11 mouse cellular contexts compared by ENCODE assay signal in genomic region chr10:111583744-111584152, GRCm38 (mm10).
A peak's percentile ranks its signal among the peaks of the same experiment; 100 is the strongest.
DNase-seq lines count a peak whose midpoint lies in the region; ATAC-seq and TF ChIP-seq lines count a peak whose summit lies in the region.
"Had no signal": no experiment of that assay in that cellular context is flagged by ENCODE, and none has a peak within 500 bp of the region (broad histone marks: within the 10 kb centered on the region; RNA-seq: fewer than 3 reads in every experiment).

No protein-coding gene starts in this region.

- in situ Hi-C loops in ES-E14 (cut with MboI; ENCODE audit: low sequenced_read_pairs in 2 of 2, unreplicated experiment in 2 of 2): no loop called here

- H3K36me3 ChIP-seq in heart, embryonic 12.5 days: no peaks in the 10 kb centered on the region
- no peaks in the 10 kb centered on the region for H3K36me3 ChIP-seq in ES-E14 (ENCODE audit: control insufficient read depth, insufficient read depth, low read length, poor library complexity, severe bottlenecking)
- H3K36me3 ChIP-seq in liver, embryonic 15.5 days (replicated peaks): no peaks in the 10 kb centered on the region
- H3K36me3 ChIP-seq in hindbrain, embryonic 12.5 days: no peaks in the 10 kb centered on the region
- no peaks in the 10 kb centered on the region for H3K36me3 ChIP-seq in neural tube, embryonic 15.5 days
- H3K36me3 ChIP-seq: embryonic facial prominence, embryonic 15.5 days; midbrain, embryonic 10.5 days had no signal

- H3K4me2 ChIP-seq in heart, embryonic 12.5 days: no peak overlapping the region
- 0 out of 2 replicates have a peak overlapping the region, but pooled peaks have one; percentile 44 for H3K4me2 ChIP-seq in liver, embryonic 15.5 days
- H3K4me2 ChIP-seq in hindbrain, embryonic 12.5 days (replicated peaks): no peak overlapping the region
- H3K4me2 ChIP-seq in neural tube, embryonic 15.5 days: no peak overlapping the region
- H3K4me2 ChIP-seq: embryonic facial prominence, embryonic 15.5 days had no signal

- H3K27ac ChIP-seq in heart, embryonic 12.5 days (ENCODE audit: poor library complexity, severe bottlenecking): peak overlapping the region; percentile 52; the same call in 1 of the 2 replicates
- no peak overlapping the region for H3K27ac ChIP-seq in ES-E14 (ENCODE audit: insufficient read depth, low read depth, low read length, poor library complexity, severe bottlenecking)
- H3K27ac ChIP-seq in liver, embryonic 15.5 days (replicated peaks): no peak overlapping the region
- no peak overlapping the region for H3K27ac ChIP-seq in hindbrain, embryonic 12.5 days
- H3K27ac ChIP-seq in neural tube, embryonic 15.5 days (replicated peaks): no peak overlapping the region
- H3K27ac ChIP-seq: embryonic facial prominence, embryonic 15.5 days; midbrain, embryonic 10.5 days had no signal

- no peaks in the 10 kb centered on the region for H3K27me3 ChIP-seq in heart, embryonic 12.5 days (replicated peaks)
- H3K27me3 ChIP-seq in liver, embryonic 15.5 days: no peaks in the 10 kb centered on the region
- no peaks in the 10 kb centered on the region; the same call in 1 of the 2 replicates for H3K27me3 ChIP-seq in hindbrain, embryonic 12.5 days
- H3K27me3 ChIP-seq in neural tube, embryonic 15.5 days (replicated peaks): no peaks in the 10 kb centered on the region
- H3K27me3 ChIP-seq: embryonic facial prominence, embryonic 15.5 days had no signal

- 80% methylated on average over 5 of the region's 5 CpGs for WGBS in heart, embryonic 12.5 days
- WGBS in liver, embryonic 15.5 days (ENCODE audit: insufficient replicate concordance): 69% methylated on average over 5 of the region's 5 CpGs
- 92% methylated on average over 5 of the region's 5 CpGs for WGBS in hindbrain, embryonic 12.5 days
- WGBS in neural tube, embryonic 15.5 days: 92% methylated on average over 5 of the region's 5 CpGs

- no peaks in the 10 kb centered on the region for H3K9me3 ChIP-seq in heart, embryonic 12.5 days (replicated peaks)
- no peaks in the 10 kb centered on the region for H3K9me3 ChIP-seq in ES-E14 (ENCODE audit: control insufficient read depth, insufficient read depth, low read depth, low read length)
- H3K9me3 ChIP-seq in liver, embryonic 15.5 days (replicated peaks): no peaks in the 10 kb centered on the region
- no peaks in the 10 kb centered on the region for H3K9me3 ChIP-seq in hindbrain, embryonic 12.5 days (replicated peaks)
- H3K9me3 ChIP-seq in neural tube, embryonic 15.5 days (replicated peaks): no peaks in the 10 kb centered on the region
- H3K9me3 ChIP-seq: embryonic facial prominence, embryonic 15.5 days; midbrain, embryonic 10.5 days had no signal

- H3K4me3 ChIP-seq in heart, embryonic 12.5 days: no peak overlapping the region
- H3K4me3 ChIP-seq in ES-E14 (ENCODE audit: insufficient read depth in 1 of 2, low read depth in 1 of 2, low read length in 2 of 2, poor library complexity in 1 of 2, severe bottlenecking in 1 of 2): no peak overlapping the region
- H3K4me3 ChIP-seq in liver, embryonic 15.5 days (replicated peaks): no peak overlapping the region
- H3K4me3 ChIP-seq in hindbrain, embryonic 12.5 days: no peak overlapping the region
- H3K4me3 ChIP-seq in neural tube, embryonic 15.5 days (replicated peaks): no peak overlapping the region
- H3K4me3 ChIP-seq: embryonic facial prominence, embryonic 15.5 days; midbrain, embryonic 10.5 days had no signal

- ATAC-seq in heart, embryonic 12.5 days (ENCODE audit: insufficient number of reproducible peaks, low FRiP score): peak; percentile 81
- ATAC-seq in liver, embryonic 15.5 days (ENCODE audit: insufficient read depth): no peak
- no peak for ATAC-seq in hindbrain, embryonic 12.5 days (ENCODE audit: low FRiP score)
- no peak for ATAC-seq in neural tube, embryonic 15.5 days (ENCODE audit: low FRiP score)

- intact Hi-C loops in heart, postnatal 36 days (cut with DNase I): loop anchor here (2.0 to 5.0 kb wide), 3 partner anchors 17 to 76 kb away; partner anchors contain the start of gene Phlda1

- no peak overlapping the region for H3K9ac ChIP-seq in heart, embryonic 12.5 days
- H3K9ac ChIP-seq in ES-E14 (ENCODE audit: insufficient read depth, low read depth, low read length, poor library complexity, severe bottlenecking): no peak overlapping the region
- H3K9ac ChIP-seq in liver, embryonic 15.5 days: no peak overlapping the region
- no peak overlapping the region for H3K9ac ChIP-seq in hindbrain, embryonic 12.5 days
- H3K9ac ChIP-seq in neural tube, embryonic 15.5 days (replicated peaks): no peak overlapping the region
- H3K9ac ChIP-seq: embryonic facial prominence, embryonic 15.5 days had no signal

- DNase-seq in heart, postnatal 36 days: no peak
- no peak for DNase-seq in ES-E14 (ENCODE audit: low read depth, low spot score)
- peak; percentile 30 for DNase-seq in adrenal gland, postnatal 25 days
- DNase-seq in layer of hippocampus, postnatal 10 days (ENCODE audit: low spot score in 2 of 2): no peak
- DNase-seq: cerebellum, adult 9-11 months had no signal

- H3K4me1 ChIP-seq in heart, embryonic 12.5 days (replicated peaks): peaks cover 47% of the 10 kb centered on the region
- peaks cover 0 to 12% of the 10 kb centered on the region in 2 experiments; a peak in 2 of 4 replicates for H3K4me1 ChIP-seq in ES-E14 (ENCODE audit: control insufficient read depth in 2 of 2, insufficient read depth in 2 of 2, low read length in 2 of 2, poor library complexity in 1 of 2)
- peaks cover 55% of the 10 kb centered on the region for H3K4me1 ChIP-seq in liver, embryonic 15.5 days (replicated peaks)
- peaks cover 5% of the 10 kb centered on the region; the same call in 1 of the 2 replicates for H3K4me1 ChIP-seq in hindbrain, embryonic 12.5 days
- H3K4me1 ChIP-seq in neural tube, embryonic 15.5 days: no peaks in the 10 kb centered on the region
- H3K4me1 ChIP-seq: embryonic facial prominence, embryonic 15.5 days had no signal

TF ChIP-seq in ES-E14, 5 proteins besides CTCF, POLR2A, EP300 and RAD21:
- TF ChIP-seq HCFC1 (IDR thresholded peaks at IDR 0.05; ENCODE audit: borderline replicate concordance, insufficient read depth, low read length): no peak
- TF ChIP-seq MAFK (IDR thresholded peaks at IDR 0.05; ENCODE audit: insufficient read depth, low read depth, low read length): peak; percentile 95
